Mouse (Mus musculus): ENCODE results near the gene Card6.

GRCm38 (mm10) chr15:5105891-5106290 is 2.4 kb downstream of the Card6 start:
- TF ChIP-seq POLR2A (IDR thresholded peaks at IDR 0.05; ENCODE audit: borderline replicate concordance, low read depth, low read length) (no peak), CTCF (IDR thresholded peaks at IDR 0.05; ENCODE audit: low read depth, low read length) (no peak)
